Mouse (Mus musculus): ENCODE results near the gene 2410004P03Rik. TPM values are rescaled to one million over a fixed set of nuclear protein-coding genes. Genes with fewer than 3 reads are reported as not detected.

The 2410004P03Rik gene
- total and polyA plus RNA-seq, 2 experiments from 2014 or later: 8.5 to 9.4 TPM

- Histone ChIP-seq H3K27ac (ENCODE audit: low read depth, low read length) (no peak overlapping the region), H3K27me3 (ENCODE audit: insufficient read depth, low read length) (no peaks in the 10 kb centered on the region), H3K4me3 (ENCODE audit: low read depth, low read length) (no peak overlapping the region), H3K4me2 (ENCODE audit: low read depth) (no peak overlapping the region), H3K9ac (no peak overlapping the region), H3K36me3 (ENCODE audit: insufficient read depth) (peaks cover 3% of the 10 kb centered on the region; the same call in 1 of the 2 replicates), H3K4me1 (ENCODE audit: insufficient read depth) (no peaks in the 10 kb centered on the region), H3K9me3 (ENCODE audit: low read length) (no peaks in the 10 kb centered on the region)
- no peak for ATAC-seq
- DNase-seq: no peak
- WGBS: 58% methylated on average over 2 of the region's 2 CpGs
- TF ChIP-seq CTCF (IDR thresholded peaks at IDR 0.05; ENCODE audit: low read depth): no peak
Observed at GRCm38 (mm10) chr12:16991376-16991775, 20.2 kb downstream of the 2410004P03Rik start.

GRCm38 (mm10) chr12:16985778-16986177 lies 25.7 kb downstream of the 2410004P03Rik start:
- WGBS: 97% methylated on average over 1 of the region's 1 CpGs
- no peaks in the 10 kb centered on the region for H3K4me1 ChIP-seq (ENCODE audit: insufficient read depth)
- DNase-seq (no peak), ATAC-seq (no peak)
- no peaks in the 10 kb centered on the region for H3K27me3 ChIP-seq (ENCODE audit: insufficient read depth, low read length)
- no peak overlapping the region for H3K4me2 ChIP-seq (ENCODE audit: low read depth)
- H3K27ac ChIP-seq (ENCODE audit: low read depth, low read length): no peak overlapping the region
- H3K9ac ChIP-seq: no peak overlapping the region
- H3K36me3 ChIP-seq (ENCODE audit: insufficient read depth): peaks cover 6% of the 10 kb centered on the region; the same call in 1 of the 2 replicates
- peak; percentile 40 for TF ChIP-seq CTCF (IDR thresholded peaks at IDR 0.05; ENCODE audit: low read depth)
- no peaks in the 10 kb centered on the region for H3K9me3 ChIP-seq (ENCODE audit: low read length)
- no peak overlapping the region for H3K4me3 ChIP-seq (ENCODE audit: low read depth, low read length)

- H3K27ac ChIP-seq (ENCODE audit: low read depth, low read length): no peak overlapping the region
- ATAC-seq: no peak
- no peak overlapping the region for H3K4me3 ChIP-seq (ENCODE audit: low read depth, low read length)
- H3K27me3 ChIP-seq (ENCODE audit: insufficient read depth, low read length): no peaks in the 10 kb centered on the region
- H3K36me3 ChIP-seq (ENCODE audit: insufficient read depth): peaks cover 63% of the 10 kb centered on the region
- DNase-seq: no peak
- no peak overlapping the region for H3K9ac ChIP-seq
- no peak overlapping the region for H3K4me2 ChIP-seq (ENCODE audit: low read depth)
- H3K4me1 ChIP-seq (ENCODE audit: insufficient read depth): no peaks in the 10 kb centered on the region
- TF ChIP-seq CTCF (IDR thresholded peaks at IDR 0.05; ENCODE audit: low read depth): no peak
- no peaks in the 10 kb centered on the region for H3K9me3 ChIP-seq (ENCODE audit: low read length)
Observed at GRCm38 (mm10) chr12:16977120-16977519, 34.4 kb downstream of the 2410004P03Rik start.

- Histone ChIP-seq H3K4me2 (ENCODE audit: low read depth) (no peak overlapping the region), H3K4me3 (ENCODE audit: low read depth, low read length) (no peak overlapping the region), H3K9me3 (ENCODE audit: low read length) (no peaks in the 10 kb centered on the region), H3K27me3 (ENCODE audit: insufficient read depth, low read length) (no peaks in the 10 kb centered on the region), H3K36me3 (ENCODE audit: insufficient read depth) (peaks cover 21% of the 10 kb centered on the region), H3K27ac (ENCODE audit: low read depth, low read length) (no peak overlapping the region), H3K9ac (no peak overlapping the region), H3K4me1 (ENCODE audit: insufficient read depth) (no peaks in the 10 kb centered on the region)
- WGBS: 94% methylated on average over 2 of the region's 2 CpGs
- no peak for DNase-seq
- no peak for ATAC-seq
- TF ChIP-seq CTCF (IDR thresholded peaks at IDR 0.05; ENCODE audit: low read depth): no peak
Observed at GRCm38 (mm10) chr12:16966811-16967210, 44.7 kb downstream of the 2410004P03Rik start.

GRCm38 (mm10) chr12:16963354-16963753 lies 48.2 kb downstream of the 2410004P03Rik start:
- Histone ChIP-seq H3K36me3 (ENCODE audit: insufficient read depth) (peaks cover 29% of the 10 kb centered on the region), H3K27ac (ENCODE audit: low read depth, low read length) (no peak overlapping the region), H3K4me2 (ENCODE audit: low read depth) (no peak overlapping the region), H3K27me3 (ENCODE audit: insufficient read depth, low read length) (no peaks in the 10 kb centered on the region), H3K9ac (no peak overlapping the region), H3K4me1 (ENCODE audit: insufficient read depth) (no peaks in the 10 kb centered on the region), H3K4me3 (ENCODE audit: low read depth, low read length) (no peak overlapping the region), H3K9me3 (ENCODE audit: low read length) (no peaks in the 10 kb centered on the region)
- ATAC-seq (no peak), DNase-seq (no peak)
- WGBS: 69% methylated on average over 2 of the region's 2 CpGs
- TF ChIP-seq CTCF (IDR thresholded peaks at IDR 0.05; ENCODE audit: low read depth): no peak

GRCm38 (mm10) chr12:16958851-16959250 lies 52.7 kb downstream of the 2410004P03Rik start:
- no peaks in the 10 kb centered on the region for H3K4me1 ChIP-seq (ENCODE audit: insufficient read depth)
- DNase-seq: peak; percentile 16
- peak; percentile 47 for TF ChIP-seq CTCF (IDR thresholded peaks at IDR 0.05; ENCODE audit: low read depth)

More at GRCm38 (mm10) chr12:16958851-16959250, 52.7 kb downstream of the 2410004P03Rik start:
- Histone ChIP-seq H3K9ac (no peak overlapping the region), H3K36me3 (ENCODE audit: insufficient read depth) (peaks cover 32% of the 10 kb centered on the region), H3K9me3 (ENCODE audit: low read length) (no peaks in the 10 kb centered on the region), H3K27me3 (ENCODE audit: insufficient read depth, low read length) (no peaks in the 10 kb centered on the region), H3K27ac (ENCODE audit: low read depth, low read length) (no peak overlapping the region), H3K4me3 (ENCODE audit: low read depth, low read length) (no peak overlapping the region), H3K4me2 (ENCODE audit: low read depth) (no peak overlapping the region)
- 57% methylated on average over 1 of the region's 1 CpGs for WGBS
- peak; percentile 29; the same call in 1 of the 2 replicates for ATAC-seq

Other genes starting within 250 kb of the 2410004P03Rik start
- gene Greb1, start 210.8 kb downstream of the 2410004P03Rik start, total RNA-seq (2014; rRNA removed): 0.48 and 1.6 TPM in 2 replicates
- gene Greb1, start 210.8 kb downstream of the 2410004P03Rik start, polyA plus RNA-seq (2015; fragmentation: Nextera tagmentation; extraction: Ambion mirVana): 0.15 and 0.25 TPM in 2 replicates
- gene E2f6, start 200.8 kb downstream of the 2410004P03Rik start, total RNA-seq (2014; rRNA removed): 18.9 and 26.4 TPM in 2 replicates
- 12.2 and 15.4 TPM in 2 replicates for gene E2f6, start 200.8 kb downstream of the 2410004P03Rik start, polyA plus RNA-seq (2015; fragmentation: Nextera tagmentation; extraction: Ambion mirVana)
- gene Rock2, start 116.8 kb downstream of the 2410004P03Rik start, total RNA-seq (2014; rRNA removed): 33.5 and 43.1 TPM in 2 replicates
- 7.0 and 10.5 TPM in 2 replicates for gene Rock2, start 116.8 kb downstream of the 2410004P03Rik start, polyA plus RNA-seq (2015; fragmentation: Nextera tagmentation; extraction: Ambion mirVana)
- 0.46 and 0.86 TPM in 2 replicates for gene Pqlc3, start 11.3 kb downstream of the 2410004P03Rik start, total RNA-seq (2014; rRNA removed)
- gene Pqlc3, start 11.3 kb downstream of the 2410004P03Rik start, polyA plus RNA-seq (2015; fragmentation: Nextera tagmentation; extraction: Ambion mirVana): 1.5 and 2.0 TPM in 2 replicates
- gene Kcnf1, start 165.2 kb upstream of the 2410004P03Rik start, total RNA-seq (2014; rRNA removed): 20.2 and 24.8 TPM in 2 replicates
- 5.6 and 6.8 TPM in 2 replicates for gene Kcnf1, start 165.2 kb upstream of the 2410004P03Rik start, polyA plus RNA-seq (2015; fragmentation: Nextera tagmentation; extraction: Ambion mirVana)

All from forebrain, postnatal 0 days (tissue).